Mouse (Mus musculus) limb, embryonic 14.5 days (tissue): ENCODE data around the gene Col4a3bp. TPM values are rescaled to one million over a fixed set of nuclear protein-coding genes. Genes with fewer than 3 reads are reported as not detected.

Source experiments
- ATAC-seq: fragments of 200-750 bp; cut with Nextera tagmentation; 2 replicates; pipeline ENCODE4 v1.8.0; 2017; ENCODE audit warnings: low read depth, moderate number of reproducible peaks, moderate TSS enrichment; ENCODE audit not compliant: low FRiP score
- DNase-seq: peaks from one replicate; pipeline ENCODE4 v3.0.0-alpha.2; 2015; ENCODE audit warnings: low spot score
- H3K27ac ChIP-seq: fragments of 300-500 bp; sonication (generic); replicated peaks from 2 replicates; pipeline ENCODE4 v1.5.1; 2014; ENCODE audit warnings: low read depth, mild to moderate bottlenecking, low read length, moderate library complexity, mixed read lengths
- H3K27me3 ChIP-seq: fragments of 300-500 bp; sonication (generic); 2 replicates; pipeline ENCODE4 v1.6.1; 2014; ENCODE audit warnings: low read length, mixed read lengths; ENCODE audit not compliant: control insufficient read depth, insufficient read depth
- H3K36me3 ChIP-seq: fragments of 300-500 bp; sonication (generic); 2 replicates; pipeline ENCODE4 v1.6.1; 2014; ENCODE audit warnings: mild to moderate bottlenecking, low read length, moderate library complexity, mixed read lengths; ENCODE audit not compliant: control insufficient read depth, insufficient read depth
- H3K4me1 ChIP-seq: fragments of 300-500 bp; sonication (generic); 2 replicates; pipeline ENCODE4 v1.6.1; 2014; ENCODE audit warnings: antibody characterized with exemption, low read length, mixed read lengths; ENCODE audit not compliant: control insufficient read depth, insufficient read depth
- H3K4me2 ChIP-seq: fragments of 300-500 bp; sonication (generic); replicated peaks from 2 replicates; pipeline ENCODE4 v1.6.1; 2014; ENCODE audit warnings: low read depth, mild to moderate bottlenecking, low read length, moderate library complexity; ENCODE audit not compliant: severe bottlenecking
- H3K4me3 ChIP-seq: fragments of 300-500 bp; sonication (generic); replicated peaks from 2 replicates; pipeline ENCODE4 v1.5.1; 2014; ENCODE audit warnings: low read length
- H3K9ac ChIP-seq: fragments of 300-500 bp; sonication (generic); 2 replicates; pipeline ENCODE4 v1.6.1; 2014; ENCODE audit warnings: mild to moderate bottlenecking, low read depth, low read length, moderate library complexity; ENCODE audit not compliant: severe bottlenecking
- H3K9me3 ChIP-seq: fragments of 300-500 bp; sonication (generic); 2 replicates; pipeline ENCODE4 v1.6.1; 2016; ENCODE audit warnings: low read length; ENCODE audit not compliant: control insufficient read depth
- POLR2A ChIP-seq: fragments of 200-500 bp; IDR thresholded peaks from 2 replicates; pipeline ENCODE4 v1.8.0; 2012; ENCODE audit warnings: inconsistent platforms, mild to moderate bottlenecking, moderate library complexity, borderline replicate concordance; ENCODE audit not compliant: insufficient read depth, insufficient read length; ENCODE audit errors: extremely low read depth
- WGBS: fragments of 180-500 bp; shearing (Covaris S2); extraction: QIAGEN DNeasy Blood & Tissue Kit; methylation state at CpG from one replicate; pipeline ENCODE4 v1.1.7; 2014; 5-methylcytosine and 5-hydroxymethylcytosine counted together
- polyA plus RNA-seq, 2 experiments: library from polyadenylated mRNA; depleted of rRNA in 1 of 2; stranded (reverse) in 1 of 2; unstranded in 1 of 2; fragments of >200 nt; fragmentation: Nextera tagmentation in 1 of 2; extraction: Ambion mirVana in 1 of 2; gene quantifications; 2 replicates each; pipeline versions ENCODE4 v1.2.1 to v1.2.3; 2012 to 2014

Col4a3bp gene
- polyA plus RNA-seq, 2 experiments, result 10.4 to 19.8 TPM

- H3K4me3 ChIP-seq, result no peak overlapping the region
- DNase-seq (no peak), ATAC-seq (no peak)
- TF ChIP-seq POLR2A, result no peak
- no peak overlapping the region for H3K9ac ChIP-seq
- H3K4me1 ChIP-seq, result no peaks in the 10 kb centered on the region
- no peaks in the 10 kb centered on the region for H3K9me3 ChIP-seq
- peaks cover 21% of the 10 kb centered on the region for H3K36me3 ChIP-seq
- no peak overlapping the region for H3K4me2 ChIP-seq
- no peak overlapping the region for H3K27ac ChIP-seq
- 74% methylated on average over 2 of the region's 2 CpGs for WGBS
- no peaks in the 10 kb centered on the region for H3K27me3 ChIP-seq
Measured at GRCm38 (mm10) chr13:96644168-96644567, 101.8 kb downstream of the Col4a3bp start.

- Histone ChIP-seq H3K27me3 (no peaks in the 10 kb centered on the region), H3K9ac (no peak overlapping the region), H3K36me3 (peaks cover 30% of the 10 kb centered on the region), H3K4me2 (no peak overlapping the region), H3K4me1 (no peaks in the 10 kb centered on the region), H3K4me3 (no peak overlapping the region), H3K27ac (no peak overlapping the region), H3K9me3 (no peaks in the 10 kb centered on the region)
- DNase-seq (no peak), ATAC-seq (peak; percentile 21; the same call in 1 of the 2 replicates)
- TF ChIP-seq POLR2A, result no peak
- 51% methylated on average over 5 of the region's 5 CpGs for WGBS
Measured at GRCm38 (mm10) chr13:96645822-96646221, 103.4 kb downstream of the Col4a3bp start.

DNA sequence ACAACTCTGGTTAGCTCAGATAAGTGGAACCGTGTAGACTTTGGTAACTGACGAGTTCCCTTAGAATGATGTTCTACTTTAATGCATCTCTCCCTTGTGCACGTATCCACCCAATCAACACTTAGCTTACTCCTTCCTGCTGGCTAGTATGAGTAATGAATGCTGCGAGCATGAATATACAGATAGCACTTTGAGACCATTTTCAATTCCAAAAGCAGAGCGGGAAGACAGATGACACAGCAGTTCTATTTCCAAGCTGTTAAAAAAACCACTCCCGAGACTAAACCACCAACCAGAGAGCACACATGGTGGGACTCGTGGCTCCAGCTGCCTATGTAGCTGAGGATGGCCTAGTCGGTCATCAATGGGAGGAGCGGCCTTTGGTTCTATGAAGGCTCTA, 110.6 kb downstream of the Col4a3bp start:
- no peak for DNase-seq
- no peaks in the 10 kb centered on the region for H3K9me3 ChIP-seq
- H3K4me1 ChIP-seq, result no peaks in the 10 kb centered on the region
- 91% methylated on average over 9 of the region's 9 CpGs for WGBS
- H3K27ac ChIP-seq, result no peak overlapping the region
- no peaks in the 10 kb centered on the region for H3K27me3 ChIP-seq
- no peak overlapping the region for H3K4me2 ChIP-seq
- H3K4me3 ChIP-seq, result no peak overlapping the region
- H3K9ac ChIP-seq, result no peak overlapping the region
- no peak for TF ChIP-seq POLR2A
- ATAC-seq, result no peak
- H3K36me3 ChIP-seq, result peaks cover 88% of the 10 kb centered on the region

DNA sequence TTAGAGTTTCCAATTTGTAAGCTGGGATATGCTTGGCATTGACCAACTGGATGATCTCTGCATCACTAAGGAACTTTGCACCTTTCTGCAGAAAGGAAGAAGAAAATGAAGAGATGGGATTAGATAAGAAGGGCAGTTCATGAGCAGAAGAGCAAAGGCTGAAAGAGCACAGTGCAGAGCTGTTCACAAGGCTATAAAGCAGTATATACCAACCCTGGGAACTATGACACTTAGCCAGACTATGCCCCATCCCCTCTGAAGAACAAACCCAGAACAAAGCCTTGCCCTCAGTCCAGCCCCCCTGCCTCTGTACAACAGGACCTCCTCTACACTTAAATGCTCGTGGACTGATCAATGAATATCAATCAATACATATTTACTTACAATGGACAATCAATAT, 114.3 kb downstream of the Col4a3bp start:
- H3K9ac ChIP-seq, result no peak overlapping the region
- ATAC-seq (no peak), DNase-seq (no peak)
- no peak overlapping the region for H3K4me2 ChIP-seq
- no peaks in the 10 kb centered on the region for H3K27me3 ChIP-seq
- TF ChIP-seq POLR2A, result no peak
- no peak overlapping the region for H3K4me3 ChIP-seq
- peaks cover 89% of the 10 kb centered on the region for H3K36me3 ChIP-seq
- H3K9me3 ChIP-seq, result no peaks in the 10 kb centered on the region
- no peaks in the 10 kb centered on the region for H3K4me1 ChIP-seq
- H3K27ac ChIP-seq, result no peak overlapping the region
- WGBS, result 78% methylated on average over 1 of the region's 1 CpGs

- Histone ChIP-seq H3K36me3 (peaks cover 93% of the 10 kb centered on the region), H3K4me3 (no peak overlapping the region), H3K9ac (no peak overlapping the region), H3K9me3 (no peaks in the 10 kb centered on the region), H3K4me2 (no peak overlapping the region), H3K27ac (no peak overlapping the region), H3K27me3 (no peaks in the 10 kb centered on the region), H3K4me1 (no peaks in the 10 kb centered on the region)
- DNase-seq (no peak), ATAC-seq (no peak)
- TF ChIP-seq POLR2A, result no peak
- 90% methylated on average over 7 of the region's 7 CpGs for WGBS
Measured at GRCm38 (mm10) chr13:96658936-96659335, 116.5 kb downstream of the Col4a3bp start.
